In genomic region chr9:104080038-104080437, GRCm38 (mm10) we compare ENCODE assay signal across 29 mouse cellular contexts. TPM values are rescaled to one million over a fixed set of nuclear protein-coding genes. Genes with fewer than 3 reads are reported as not detected.
"Had no signal": no experiment of that assay in that cellular context is flagged by ENCODE, and none has a peak within 500 bp of the region (broad histone marks: within the 10 kb centered on the region; RNA-seq: fewer than 3 reads in every experiment).

No protein-coding gene starts in this region.

- ATAC-seq: hindbrain, embryonic 16.5 days; hindbrain, postnatal 0 days; inflammation-experienced regulatory T-cells, adult 6 months had no signal

- DNase-seq: layer of hippocampus, adult 9-11 months had no signal

- H3K9me3 ChIP-seq: heart, embryonic 12.5 days; heart, embryonic 13.5 days; heart, embryonic 15.5 days; hindbrain, embryonic 10.5 days; hindbrain, embryonic 12.5 days; hindbrain, embryonic 13.5 days; hindbrain, embryonic 15.5 days; intestine, embryonic 15.5 days; kidney, embryonic 15.5 days had no signal

- H3K4me2 ChIP-seq: heart, embryonic 11.5 days; heart, embryonic 12.5 days; heart, embryonic 13.5 days; heart, embryonic 15.5 days; hindbrain, embryonic 12.5 days; hindbrain, embryonic 13.5 days; hindbrain, embryonic 14.5 days; hindbrain, embryonic 15.5 days; intestine, embryonic 15.5 days; kidney, embryonic 15.5 days had no signal

- H3K27me3 ChIP-seq: heart, embryonic 12.5 days; heart, embryonic 13.5 days; heart, embryonic 15.5 days; hindbrain, embryonic 12.5 days; hindbrain, embryonic 13.5 days; hindbrain, embryonic 15.5 days; intestine, embryonic 15.5 days; kidney, embryonic 15.5 days had no signal

- H3K36me3 ChIP-seq: hindbrain, embryonic 10.5 days; intestine, embryonic 15.5 days had no signal

- H3K9ac ChIP-seq: heart, embryonic 12.5 days; heart, embryonic 13.5 days; heart, embryonic 15.5 days; hindbrain, embryonic 12.5 days; hindbrain, embryonic 13.5 days; hindbrain, embryonic 14.5 days; hindbrain, embryonic 15.5 days; intestine, embryonic 15.5 days; kidney, embryonic 15.5 days had no signal

- H3K4me3 ChIP-seq: heart, embryonic 12.5 days; heart, embryonic 13.5 days; heart, embryonic 15.5 days; hindbrain, embryonic 10.5 days; hindbrain, embryonic 12.5 days; hindbrain, embryonic 13.5 days; hindbrain, embryonic 15.5 days; intestine, embryonic 15.5 days; kidney, embryonic 15.5 days; layer of hippocampus, adult 2 months; left cerebral cortex, adult 2 months had no signal

- H3K27ac ChIP-seq: heart, embryonic 13.5 days; heart, embryonic 15.5 days; hindbrain, embryonic 10.5 days; hindbrain, embryonic 12.5 days; hindbrain, embryonic 13.5 days; hindbrain, embryonic 14.5 days; hindbrain, embryonic 15.5 days; hindbrain, postnatal 0 days; intestine, embryonic 15.5 days; kidney, embryonic 15.5 days; kidney, postnatal 0 days; left cerebral cortex, adult 2 months had no signal

- H3K4me1 ChIP-seq: heart, embryonic 12.5 days; heart, embryonic 13.5 days; heart, embryonic 15.5 days; hindbrain, embryonic 10.5 days; hindbrain, embryonic 12.5 days; hindbrain, embryonic 13.5 days; hindbrain, embryonic 15.5 days; intestine, embryonic 15.5 days; kidney, embryonic 15.5 days had no signal

RNA-seq across cellular contexts. Expression of gene Gm28305, which starts 39.6 kb away (rescaled TPM):
- polyA plus RNA-seq: heart, embryonic 11.5 days; heart, embryonic 12.5 days; heart, embryonic 13.5 days; heart, embryonic 14.5 days; heart, embryonic 15.5 days; heart, embryonic 16.5 days; heart, postnatal 0 days; hindbrain, embryonic 10.5 days; hindbrain, embryonic 11.5 days; hindbrain, embryonic 12.5 days; hindbrain, embryonic 13.5 days; hindbrain, embryonic 14.5 days; hindbrain, embryonic 15.5 days; hindbrain, embryonic 16.5 days; hindbrain, postnatal 0 days; inflammation-experienced regulatory T-cells, adult 6 months; intestine, embryonic 14.5 days; intestine, embryonic 15.5 days; intestine, embryonic 16.5 days; intestine, postnatal 0 days; kidney, adult 2 months; kidney, embryonic 14.5 days; kidney, embryonic 15.5 days; kidney, embryonic 16.5 days; kidney, postnatal 0 days; large intestine, adult 2 months had no signal
